Mouse (Mus musculus) embryonic stem cell, embryonic (primary cell): ENCODE results near the gene Gm5640.
"Not testable (repeated sequence)": the region's sequence is repeated elsewhere in the genome, so short reads cannot be mapped to it uniquely, and the experiment has no call there.

Experiments
- CTCF ChIA-PET, 4 experiments: fragments of 300-600 bp in 2 of 4; fragments of 350-600 bp in 2 of 4; sonication (Branson Sonifier 250); formaldehyde crosslinking; loops; one replicate each; lab custom pipeline; 2022; ENCODE audit warnings: inconsistent platforms in 2 of 4; lab: Charles Lee
- POLR2A ChIA-PET, 4 experiments: fragments of 300-600 bp in 2 of 4; fragments of 350-600 bp in 2 of 4; sonication (Branson Sonifier 250); formaldehyde crosslinking; loops; one replicate each; lab custom pipeline; 2022; ENCODE audit warnings: antibody characterized with exemption in 4 of 4, inconsistent platforms in 1 of 4; lab: Charles Lee

Gm5640 gene

GRCm38 (mm10) chrX:74645466-74646323, at the start of gene Gm5640:
Gm5640 (minus strand) TSS chrX:74645635.
- CTCF ChIA-PET, POLR2A ChIA-PET: not testable (repeated sequence)

GRCm38 (mm10) chrX:74646393-74646792, 958 bp upstream of the Gm5640 start:
- POLR2A ChIA-PET, CTCF ChIA-PET: not testable (repeated sequence)

- CTCF ChIA-PET, result no interaction called here
- POLR2A ChIA-PET, result no interaction called here
Measured at GRCm38 (mm10) chrX:74592379-74592778, 53.1 kb downstream of the Gm5640 start, which contains the start of gene Olfr1325. Olfr1325 (plus strand) TSS chrX:74592679.
